Mouse (Mus musculus) forebrain, embryonic 11.5 days (tissue): ENCODE data around the gene Ttll3. TPM values are rescaled to one million over a fixed set of nuclear protein-coding genes. Genes with fewer than 3 reads are reported as not detected.

Source experiments
- ATAC-seq: fragments of 200-750 bp; cut with Nextera tagmentation; replicated peaks from 2 replicates; pipeline ENCODE4 v1.8.0; 2017; ENCODE audit warnings: moderate TSS enrichment; ENCODE audit not compliant: low FRiP score
- DNase-seq: peaks from one replicate; pipeline ENCODE4 v3.0.0-alpha.2; 2017; ENCODE audit warnings: low spot score
- H3K27ac ChIP-seq: fragments of 300-500 bp; sonication (generic); 2 replicates; pipeline ENCODE4 v1.5.1; 2014; ENCODE audit warnings: low read depth, low read length
- H3K27me3 ChIP-seq: fragments of 300-500 bp; sonication (generic); 2 replicates; pipeline ENCODE4 v1.6.1; 2014; ENCODE audit warnings: mild to moderate bottlenecking, low read length, mixed read lengths; ENCODE audit not compliant: control insufficient read depth, insufficient read depth
- H3K36me3 ChIP-seq: fragments of 300-500 bp; sonication (generic); 2 replicates; pipeline ENCODE4 v1.6.1; 2014; ENCODE audit warnings: mild to moderate bottlenecking, low read length, moderate library complexity, mixed read lengths; ENCODE audit not compliant: control insufficient read depth, insufficient read depth
- H3K4me1 ChIP-seq: fragments of 300-500 bp; sonication (generic); replicated peaks from 2 replicates; pipeline ENCODE4 v1.6.1; 2014; ENCODE audit warnings: low read length, mixed read lengths; ENCODE audit not compliant: control insufficient read depth, insufficient read depth
- H3K4me2 ChIP-seq: fragments of 300-500 bp; sonication (generic); 2 replicates; pipeline ENCODE4 v1.6.1; 2014; ENCODE audit warnings: low read depth, mild to moderate bottlenecking, low read length, moderate library complexity, mixed read lengths; ENCODE audit not compliant: severe bottlenecking
- H3K4me3 ChIP-seq: fragments of 300-500 bp; sonication (generic); 2 replicates; pipeline ENCODE4 v1.5.1; 2014; ENCODE audit warnings: low read depth, low read length
- H3K9ac ChIP-seq: fragments of 300-500 bp; sonication (generic); 2 replicates; pipeline ENCODE4 v1.6.1; 2014; ENCODE audit warnings: low read length
- H3K9me3 ChIP-seq: fragments of 300-500 bp; sonication (generic); 2 replicates; pipeline ENCODE4 v1.6.1; 2016; ENCODE audit warnings: low read length, mixed read lengths; ENCODE audit not compliant: control insufficient read depth
- WGBS: fragments of 180-500 bp; shearing (Covaris S2); extraction: QIAGEN DNeasy Blood & Tissue Kit; methylation state at CpG from one replicate; pipeline ENCODE4 v1.1.7; 2014; 5-methylcytosine and 5-hydroxymethylcytosine counted together
- polyA plus RNA-seq: library from polyadenylated mRNA; unstranded; fragments of >200 nt; fragmentation: Nextera tagmentation; extraction: Ambion mirVana; gene quantifications from 2 replicates; pipeline ENCODE4 v1.2.1, GENCODE M21; 2014

The Ttll3 gene
- polyA plus RNA-seq, 1 experiment from 2014 or later: 6.0 TPM

DNA sequence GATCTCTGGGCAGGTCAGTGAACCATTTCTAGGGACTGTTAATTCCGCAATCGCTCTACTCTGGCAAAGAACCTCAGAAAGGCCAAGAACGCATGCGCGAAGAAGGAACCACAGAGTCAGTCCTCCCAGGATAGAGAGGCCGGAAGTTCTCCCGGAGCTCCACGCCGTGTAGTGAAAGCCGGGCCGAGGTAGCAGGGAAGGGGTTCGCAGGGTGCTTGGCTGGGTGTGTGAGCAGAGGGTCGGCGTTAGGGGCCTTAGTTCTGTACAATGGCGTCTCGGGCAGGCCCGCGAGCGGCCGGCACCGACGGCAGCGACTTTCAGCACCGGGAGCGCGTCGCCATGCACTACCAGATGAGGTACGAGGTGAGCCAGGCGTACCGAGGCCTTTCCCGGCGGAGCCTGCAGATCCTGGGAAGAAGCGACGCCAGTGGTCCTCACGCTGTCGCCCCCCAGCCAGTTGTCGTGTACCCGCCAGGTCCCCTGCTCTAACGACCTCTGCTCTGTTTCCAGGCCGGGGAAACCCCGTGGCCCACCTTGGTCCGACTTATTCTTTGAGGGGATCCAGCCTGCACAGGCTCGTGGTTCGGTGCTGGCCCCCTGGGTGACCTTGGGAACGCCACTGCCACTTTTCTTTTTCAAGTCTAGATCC lies 53.5 kb downstream of the Ttll3 start, which contains the start of gene Jagn1:
TSS of gene Jagn1 (plus strand) at position 128 of the 649 bp plus-strand sequence.
- Histone ChIP-seq H3K9ac (peak within 1 kb of the TSS; percentile 78), H3K36me3 (peaks cover 2% of the 10 kb centered on the region; the same call in 1 of the 2 replicates), H3K4me2 (peak within 1 kb of the TSS; percentile 62), H3K9me3 (no peaks in the 10 kb centered on the region), H3K4me1 (peaks cover 4% of the 10 kb centered on the region; the same call in 1 of the 2 replicates), H3K27me3 (no peaks in the 10 kb centered on the region), H3K4me3 (peak within 1 kb of the TSS; percentile 94), H3K27ac (0 out of 2 replicates have a peak within 1 kb of the TSS, but pooled peaks have one; percentile 12)
- under 1% methylated on average over 45 of the region's 45 CpGs for WGBS
- ATAC-seq (peak; percentile 91), DNase-seq (peak; percentile 95)

DNA sequence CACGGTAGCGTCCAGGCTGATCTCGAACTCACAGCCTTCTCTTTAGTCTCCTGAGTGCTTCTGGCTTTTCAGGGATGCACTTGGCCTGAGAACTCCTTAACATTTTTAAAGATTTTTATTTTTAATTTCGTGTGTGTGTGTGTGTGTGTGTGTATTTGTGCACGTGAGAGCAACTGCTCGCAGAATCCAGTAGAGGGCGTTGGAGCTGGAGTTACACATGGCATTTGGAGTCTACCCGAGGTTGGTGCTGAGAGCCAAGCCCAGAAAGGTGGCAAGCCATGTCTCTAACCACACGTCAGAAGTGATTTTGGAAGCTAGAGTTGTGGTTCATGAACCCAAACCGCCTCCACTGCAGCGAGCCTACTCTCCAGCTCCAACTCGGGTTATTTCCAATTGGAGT lies 54.0 kb downstream of the Ttll3 start:
- peaks cover 4% of the 10 kb centered on the region; the same call in 1 of the 2 replicates for H3K4me1 ChIP-seq
- ATAC-seq (no peak), DNase-seq (peak; percentile 51)
- H3K27ac ChIP-seq: no peak overlapping the region
- H3K36me3 ChIP-seq: peaks cover 3% of the 10 kb centered on the region; the same call in 1 of the 2 replicates
- H3K4me3 ChIP-seq: peak overlapping the region; percentile 94
- 49% methylated on average over 12 of the region's 12 CpGs for WGBS
- H3K9ac ChIP-seq: peak overlapping the region; percentile 78
- H3K27me3 ChIP-seq: no peaks in the 10 kb centered on the region
- no peaks in the 10 kb centered on the region for H3K9me3 ChIP-seq
- H3K4me2 ChIP-seq: peak overlapping the region; percentile 62

DNA sequence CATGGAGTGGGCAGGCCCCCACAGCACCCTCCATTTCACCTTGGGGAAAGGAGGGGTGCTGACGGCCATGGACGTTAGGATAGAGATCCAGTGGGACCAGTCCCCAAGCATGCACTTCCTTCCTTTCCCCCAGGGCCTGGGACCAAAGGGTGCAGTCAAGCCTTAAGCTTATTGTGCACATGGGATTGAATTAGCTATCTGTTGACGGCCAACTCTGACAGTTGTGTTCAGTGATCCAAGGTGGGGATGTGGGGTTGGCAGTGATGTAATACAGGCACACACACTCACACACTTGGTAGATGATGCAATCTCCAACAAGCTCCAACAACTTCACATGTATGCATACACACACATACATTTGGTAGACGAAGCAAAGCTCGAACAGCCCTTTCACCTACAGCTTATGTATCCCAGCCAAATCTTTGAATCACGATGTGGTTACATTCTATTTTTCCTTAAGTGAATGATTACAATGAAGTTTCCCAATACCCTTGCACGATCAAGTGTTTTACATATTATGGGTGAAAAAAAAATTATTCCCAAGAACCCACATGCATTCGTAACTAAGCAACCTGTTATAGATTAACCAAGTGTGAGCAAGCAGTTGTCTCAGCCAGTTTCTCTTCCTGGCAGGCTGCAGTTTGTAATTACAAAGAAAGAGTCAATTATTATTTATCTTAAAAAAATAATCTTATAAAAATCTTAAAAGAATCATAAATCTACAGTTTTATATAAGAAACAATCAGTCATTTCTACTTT lies 55.3 kb downstream of the Ttll3 start:
- Histone ChIP-seq H3K4me2 (no peak overlapping the region), H3K4me1 (peaks cover 4% of the 10 kb centered on the region; the same call in 1 of the 2 replicates), H3K4me3 (no peak overlapping the region), H3K36me3 (peaks cover 3% of the 10 kb centered on the region; the same call in 1 of the 2 replicates), H3K9me3 (no peaks in the 10 kb centered on the region), H3K27ac (no peak overlapping the region), H3K27me3 (no peaks in the 10 kb centered on the region), H3K9ac (no peak overlapping the region)
- peak; percentile 30 for DNase-seq
- 95% methylated on average over 7 of the region's 8 CpGs for WGBS
- no peak for ATAC-seq

DNA sequence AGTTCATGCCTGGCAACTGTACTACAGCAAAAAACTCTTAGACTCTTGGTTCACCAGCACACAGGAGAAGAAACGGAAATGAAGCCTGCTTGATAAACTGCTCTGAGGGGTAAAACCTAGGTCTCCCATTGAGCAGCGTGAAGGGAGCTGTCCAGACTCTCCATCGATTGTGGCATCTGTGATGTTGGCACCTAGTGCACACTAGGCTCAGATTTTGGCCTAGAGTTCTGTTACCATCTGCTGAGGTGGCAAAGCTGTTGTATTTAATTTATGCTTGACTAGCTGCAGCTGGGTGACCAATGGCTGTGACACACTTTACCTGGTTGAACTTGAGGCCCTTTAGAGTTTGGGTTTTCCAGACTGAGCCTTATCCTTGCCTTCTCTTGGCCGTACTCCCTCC lies 58.6 kb downstream of the Ttll3 start:
- H3K9me3 ChIP-seq: no peaks in the 10 kb centered on the region
- no peak for ATAC-seq
- no peak overlapping the region for H3K27ac ChIP-seq
- H3K4me2 ChIP-seq: no peak overlapping the region
- DNase-seq: peak; percentile 38
- H3K9ac ChIP-seq: no peak overlapping the region
- no peak overlapping the region for H3K4me3 ChIP-seq
- WGBS: 95% methylated on average over 4 of the region's 4 CpGs
- peaks cover 3% of the 10 kb centered on the region; the same call in 1 of the 2 replicates for H3K36me3 ChIP-seq
- H3K4me1 ChIP-seq: peaks cover 2% of the 10 kb centered on the region; the same call in 1 of the 2 replicates
- no peaks in the 10 kb centered on the region for H3K27me3 ChIP-seq

DNA sequence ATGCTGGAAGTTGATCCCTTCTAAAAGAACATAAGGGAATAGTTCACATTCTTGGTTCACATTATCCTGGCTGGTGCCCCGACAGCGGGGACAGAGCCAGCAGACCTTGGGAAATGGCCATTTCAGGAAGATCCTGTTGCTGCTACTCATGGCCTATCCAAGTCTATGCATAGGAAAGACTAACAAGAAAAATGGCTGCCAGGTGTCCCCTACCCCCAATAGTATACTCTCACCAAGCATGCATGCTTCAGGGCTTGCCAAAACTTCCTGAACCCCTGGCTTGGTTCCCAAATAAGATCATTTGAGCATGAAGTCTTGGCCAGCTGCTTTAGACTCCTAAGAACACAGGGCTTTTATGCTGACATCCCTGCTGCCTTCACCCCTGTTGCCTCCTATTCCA lies 62.8 kb downstream of the Ttll3 start:
- H3K4me3 ChIP-seq: no peak overlapping the region
- no peak for ATAC-seq

DNA sequence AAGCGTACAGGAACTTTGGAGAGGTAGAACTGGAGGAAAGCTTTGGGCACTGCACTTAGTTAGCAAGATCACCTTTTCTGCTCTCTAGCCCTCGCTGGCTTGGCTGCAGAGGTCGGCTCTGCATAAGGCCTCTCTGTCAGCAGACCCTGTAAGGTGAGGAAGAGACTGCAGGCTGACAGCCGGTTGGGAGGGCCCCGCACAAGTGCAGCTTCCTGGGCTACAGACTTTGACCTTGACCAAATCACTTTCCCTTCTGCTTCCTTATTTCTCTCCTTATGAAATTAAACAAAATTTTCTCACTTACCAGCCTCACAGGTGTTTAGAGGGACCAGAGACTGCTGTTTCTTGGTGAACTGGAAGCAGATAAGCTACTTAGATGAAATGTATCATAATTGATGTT lies 65.9 kb downstream of the Ttll3 start:
- no peaks in the 10 kb centered on the region for H3K27me3 ChIP-seq
- ATAC-seq (no peak), DNase-seq (no peak)
- no peaks in the 10 kb centered on the region for H3K4me1 ChIP-seq
- H3K9ac ChIP-seq: no peak overlapping the region
- no peak overlapping the region for H3K4me3 ChIP-seq
- WGBS: 73% methylated on average over 5 of the region's 5 CpGs
- no peaks in the 10 kb centered on the region for H3K36me3 ChIP-seq
- no peak overlapping the region for H3K27ac ChIP-seq
- no peaks in the 10 kb centered on the region for H3K9me3 ChIP-seq
- H3K4me2 ChIP-seq: no peak overlapping the region

More for the DNA sequence above, 62.8 kb downstream of the Ttll3 start:
- no peak overlapping the region for H3K9ac ChIP-seq
- no peak for DNase-seq
- H3K4me1 ChIP-seq: no peaks in the 10 kb centered on the region
- H3K4me2 ChIP-seq: no peak overlapping the region
- H3K9me3 ChIP-seq: no peaks in the 10 kb centered on the region
- H3K27ac ChIP-seq: no peak overlapping the region
- H3K27me3 ChIP-seq: no peaks in the 10 kb centered on the region
- 88% methylated on average over 2 of the region's 2 CpGs for WGBS
- peaks cover 3% of the 10 kb centered on the region; the same call in 1 of the 2 replicates for H3K36me3 ChIP-seq

DNA sequence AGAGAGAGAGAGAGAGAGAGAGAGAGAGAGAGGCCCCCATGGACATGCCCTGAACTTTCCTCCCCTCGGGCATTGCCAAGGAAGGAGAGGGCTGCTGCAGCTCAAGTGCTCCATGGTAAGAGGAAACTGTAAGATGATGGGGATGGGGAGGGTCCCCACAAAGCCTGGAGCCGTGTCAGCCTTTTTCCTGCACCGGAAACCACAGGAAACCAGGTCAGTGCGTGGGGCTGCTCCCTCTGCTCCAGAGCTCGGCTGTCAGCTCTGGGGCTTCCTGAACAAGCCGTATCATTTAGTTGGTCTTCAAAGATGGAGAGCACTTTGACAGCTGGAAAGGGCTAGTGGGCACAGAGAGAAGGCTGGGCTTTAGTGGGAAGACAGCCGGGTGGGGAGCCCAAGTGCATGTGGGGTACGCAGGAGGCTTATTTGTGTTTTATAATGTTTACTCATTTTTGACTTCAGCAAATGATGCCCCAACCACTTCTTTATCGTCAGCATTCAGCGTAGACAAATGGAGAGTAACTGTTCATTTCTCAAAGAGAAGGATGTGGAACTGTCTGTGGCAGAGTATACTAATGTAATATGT lies 69.0 kb downstream of the Ttll3 start, which contains the start of gene Il17re:
TSS of gene Il17re (plus strand) at position 533 of the 583 bp plus-strand sequence.
- Histone ChIP-seq H3K36me3 (no peaks in the 10 kb centered on the region), H3K9ac (no peak within 1 kb of the TSS), H3K27ac (no peak within 1 kb of the TSS), H3K9me3 (no peaks in the 10 kb centered on the region), H3K27me3 (no peaks in the 10 kb centered on the region), H3K4me2 (no peak within 1 kb of the TSS), H3K4me3 (no peak within 1 kb of the TSS), H3K4me1 (no peaks in the 10 kb centered on the region)
- 76% methylated on average over 9 of the region's 10 CpGs for WGBS
- no peak for ATAC-seq
- DNase-seq: no peak

DNA sequence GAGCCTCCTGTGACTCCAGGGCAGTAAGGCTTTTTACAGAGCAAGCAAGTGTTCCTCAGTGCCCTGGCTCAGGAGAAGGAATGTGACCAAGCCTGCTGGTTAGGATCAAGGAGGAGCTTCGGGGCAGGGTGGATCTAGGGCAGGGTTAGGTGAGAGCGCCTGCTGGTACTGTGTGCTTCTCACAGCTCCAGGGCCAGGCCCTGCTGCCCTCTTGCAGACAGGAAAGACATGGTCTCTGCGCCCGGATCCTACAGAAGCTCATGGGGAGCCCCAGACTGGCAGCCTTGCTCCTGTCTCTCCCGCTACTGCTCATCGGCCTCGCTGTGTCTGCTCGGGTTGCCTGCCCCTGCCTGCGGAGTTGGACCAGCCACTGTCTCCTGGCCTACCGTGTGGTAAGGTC lies 69.6 kb downstream of the Ttll3 start:
- no peak overlapping the region for H3K4me2 ChIP-seq
- no peak overlapping the region for H3K27ac ChIP-seq
- WGBS: 65% methylated on average over 10 of the region's 10 CpGs
- H3K4me1 ChIP-seq: no peaks in the 10 kb centered on the region
- DNase-seq (no peak), ATAC-seq (no peak)
- H3K9me3 ChIP-seq: no peaks in the 10 kb centered on the region
- no peaks in the 10 kb centered on the region for H3K36me3 ChIP-seq
- no peak overlapping the region for H3K9ac ChIP-seq
- no peak overlapping the region for H3K4me3 ChIP-seq
- no peaks in the 10 kb centered on the region for H3K27me3 ChIP-seq
